Mouse (Mus musculus) embryo, embryonic 11.5 days (tissue): ENCODE data around the gene Cers2.
"Not testable (repeated sequence)": the region's sequence is repeated elsewhere in the genome, so short reads cannot be mapped to it uniquely, and the experiment has no call there.

Experiments
- DNase-seq: peaks from one replicate; pipeline ENCODE4 v3.0.0-alpha.2; 2012; ENCODE audit warnings: low read depth, low spot score

The Cers2 gene

DNA sequence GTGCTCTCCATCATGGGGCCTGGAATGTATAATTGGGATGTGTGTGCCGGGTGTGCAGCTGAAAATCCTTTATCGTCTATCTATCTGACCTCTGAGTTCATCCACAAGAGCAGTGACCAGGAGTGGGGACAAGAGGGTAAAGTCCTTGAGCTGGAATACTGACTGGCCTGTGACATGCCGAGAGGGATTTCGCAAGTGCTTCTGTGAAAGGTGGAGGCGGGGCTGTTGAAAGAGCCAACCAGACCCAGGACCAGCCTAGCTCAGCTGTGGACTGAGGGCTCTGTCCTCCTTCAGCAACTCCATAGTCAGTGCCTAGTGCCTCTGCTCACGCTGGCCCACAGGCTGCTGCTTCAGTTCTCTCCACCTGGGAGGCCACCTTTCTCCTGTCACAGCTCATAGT lies 4.0 kb downstream of the Cers2 start:
- DNase-seq, result no peak

GRCm38 (mm10) chr3:95319110-95319509 lies 4.5 kb downstream of the Cers2 start:
- no peak for DNase-seq

GRCm38 (mm10) chr3:95319701-95320625 lies 5.4 kb downstream of the Cers2 start:
- DNase-seq, result no peak

DNA sequence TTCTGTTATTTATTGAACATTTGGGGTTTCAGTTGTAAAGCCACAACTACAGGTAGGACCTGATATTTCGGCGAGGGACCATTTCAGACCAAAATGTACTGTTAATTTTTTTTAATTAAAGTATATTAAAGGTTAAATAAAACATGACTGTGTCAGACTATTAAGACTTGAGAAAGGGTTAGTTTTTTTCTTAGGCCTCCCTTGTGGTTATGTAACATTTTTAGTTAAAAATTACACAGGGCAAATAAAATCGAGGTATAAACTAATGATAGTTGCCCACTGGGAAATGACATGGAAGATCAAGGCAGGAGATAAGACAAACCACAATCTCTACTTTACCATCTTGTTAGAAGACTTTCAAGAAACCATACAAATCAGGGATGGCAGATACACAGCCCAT lies 8.8 kb downstream of the Cers2 start:
- DNase-seq, result no peak

- no peak for DNase-seq
These were observed 10.0 kb downstream of the Cers2 start for GRCm38 (mm10) chr3:95324454-95325144.

- no peak for DNase-seq
These were observed 14.3 kb downstream of the Cers2 start for GRCm38 (mm10) chr3:95328803-95329404.

DNA sequence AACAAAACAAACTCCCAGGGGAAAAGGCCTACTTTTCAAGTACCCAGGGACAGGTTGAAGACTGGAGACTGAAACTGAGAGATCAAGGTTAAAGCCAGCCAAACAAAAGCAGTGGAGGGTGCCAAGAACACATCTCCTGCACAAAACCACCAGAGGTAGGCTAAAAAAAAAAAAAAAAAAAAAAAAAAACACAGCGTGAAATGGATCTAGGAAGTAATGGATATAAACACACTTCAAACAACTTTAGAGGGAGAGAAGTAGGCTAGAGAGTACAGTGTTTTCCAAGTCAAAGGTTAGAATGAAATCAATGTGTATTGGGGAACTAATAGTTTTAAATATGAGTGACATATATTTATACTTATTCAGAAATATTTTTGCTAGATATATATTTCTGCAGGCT lies 16.9 kb downstream of the Cers2 start:
- no peak for DNase-seq

- no peak for DNase-seq
These were observed 22.8 kb downstream of the Cers2 start for GRCm38 (mm10) chr3:95337345-95337744.

DNA sequence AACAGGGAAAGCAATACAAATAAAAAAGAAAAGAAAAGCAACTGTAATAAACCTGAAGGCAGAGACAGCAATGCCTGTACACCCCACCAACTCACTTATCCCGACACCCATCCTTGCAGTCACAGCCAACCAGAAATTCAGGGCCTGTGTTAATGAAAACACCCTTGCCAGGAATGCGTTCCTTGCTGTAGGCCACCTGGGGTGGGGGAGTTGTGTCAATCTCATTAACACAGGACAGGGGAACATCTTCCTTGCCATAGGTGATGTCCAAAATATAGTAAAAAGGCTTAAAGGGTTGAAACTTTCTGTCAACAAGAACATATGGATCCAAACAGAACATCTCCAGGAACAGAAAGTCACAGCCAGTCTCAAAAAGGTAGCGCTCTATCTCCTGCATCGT lies 23.7 kb downstream of the Cers2 start:
- DNase-seq, result no peak

DNA sequence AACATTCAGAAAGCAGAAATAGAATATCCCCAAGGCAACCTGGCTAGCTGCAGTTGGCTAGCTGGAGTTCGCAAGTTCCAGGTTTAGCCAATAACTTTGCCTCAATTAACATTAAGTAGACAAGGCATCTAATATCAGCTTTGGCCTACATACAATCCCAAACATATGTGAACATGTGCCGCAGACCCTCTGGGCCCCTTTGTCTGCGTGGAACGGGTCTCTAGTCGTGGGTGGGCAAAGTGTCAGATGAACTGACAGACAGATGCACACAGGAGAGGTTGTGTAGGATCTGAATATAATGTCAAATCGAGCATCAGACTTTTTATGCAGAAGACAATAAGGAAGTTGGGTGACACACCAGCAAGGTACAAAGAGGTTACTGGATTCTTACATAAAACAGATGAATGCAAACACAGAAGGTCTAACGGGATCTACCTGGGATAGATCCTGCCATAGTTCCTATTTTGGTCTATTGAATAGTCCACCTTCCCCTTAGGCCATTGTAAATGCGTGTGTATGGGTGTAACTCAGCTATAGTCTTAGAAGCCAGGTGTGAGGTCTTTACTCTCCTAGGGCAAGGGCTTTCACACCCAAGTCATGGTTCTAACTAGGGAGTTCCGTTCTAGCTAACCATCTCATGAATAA lies 28.9 kb downstream of the Cers2 start:
- DNase-seq, result not testable (repeated sequence)

DNA sequence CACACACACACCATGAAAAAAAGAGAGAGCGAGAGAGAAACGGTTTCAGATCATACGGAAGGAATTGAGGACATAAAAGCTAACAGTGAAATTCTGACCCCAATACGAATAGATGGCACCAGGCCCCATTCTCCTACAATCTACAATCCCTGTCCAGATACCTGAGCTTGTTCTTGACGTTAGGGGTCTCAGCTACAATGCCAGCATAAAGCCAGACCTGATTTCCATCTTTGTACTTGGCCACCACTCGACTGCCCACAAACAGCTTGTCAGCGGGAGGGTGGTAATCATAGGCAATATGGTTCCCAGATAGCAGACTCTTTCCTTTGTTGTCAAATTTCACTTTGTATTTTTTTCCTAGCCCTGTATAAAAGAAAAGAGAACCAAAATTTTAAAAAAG lies 31.9 kb downstream of the Cers2 start:
- no peak for DNase-seq

DNA sequence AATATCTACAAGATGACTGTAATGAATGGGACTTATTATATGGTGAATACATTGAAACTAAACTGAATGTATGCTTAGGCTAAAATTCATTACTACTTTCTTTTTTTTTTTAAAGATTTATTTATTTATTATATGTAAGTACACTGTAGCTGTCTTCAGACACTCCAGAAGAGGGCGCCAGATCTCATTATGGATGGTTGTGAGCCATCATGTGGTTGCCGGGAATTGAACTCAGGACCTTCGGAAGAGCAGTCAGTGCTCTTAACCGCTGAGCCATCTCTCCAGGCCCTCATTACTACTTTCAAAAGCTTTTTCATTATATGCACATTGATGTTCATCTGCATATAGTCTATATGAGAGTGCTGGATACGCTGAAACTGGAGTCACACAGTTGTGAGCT lies 33.8 kb downstream of the Cers2 start:
- not testable (repeated sequence) for DNase-seq

- no peak for DNase-seq
These were observed 34.9 kb downstream of the Cers2 start for GRCm38 (mm10) chr3:95349491-95349890.

GRCm38 (mm10) chr3:95355911-95356544 lies 41.4 kb downstream of the Cers2 start:
- not testable (repeated sequence) for DNase-seq

GRCm38 (mm10) chr3:95356701-95357449 lies 42.3 kb downstream of the Cers2 start, which contains the start of gene Setdb1:
Gene Setdb1, minus strand, starts transcription at chr3:95357202.
- peak; percentile 94 for DNase-seq

DNA sequence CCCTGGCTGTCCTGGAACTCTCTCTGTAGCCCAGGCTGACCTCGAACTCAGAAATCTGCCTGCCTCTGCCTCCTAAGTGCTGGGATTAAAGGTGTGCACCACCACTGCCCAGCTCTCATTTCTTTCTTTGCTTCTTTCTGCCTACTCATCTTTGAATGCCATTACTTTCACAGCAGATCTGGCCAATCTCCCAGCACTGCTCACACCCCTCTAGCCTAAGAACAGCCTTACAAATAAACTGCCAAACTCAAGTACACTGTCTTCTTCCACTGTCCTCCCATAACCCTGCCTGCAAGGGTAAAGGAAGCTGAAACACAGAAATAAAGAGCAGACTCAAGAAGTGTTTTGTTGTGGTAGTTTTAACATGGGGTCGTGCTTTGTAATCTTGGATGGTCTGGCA lies 43.2 kb downstream of the Cers2 start:
- no peak for DNase-seq

DNA sequence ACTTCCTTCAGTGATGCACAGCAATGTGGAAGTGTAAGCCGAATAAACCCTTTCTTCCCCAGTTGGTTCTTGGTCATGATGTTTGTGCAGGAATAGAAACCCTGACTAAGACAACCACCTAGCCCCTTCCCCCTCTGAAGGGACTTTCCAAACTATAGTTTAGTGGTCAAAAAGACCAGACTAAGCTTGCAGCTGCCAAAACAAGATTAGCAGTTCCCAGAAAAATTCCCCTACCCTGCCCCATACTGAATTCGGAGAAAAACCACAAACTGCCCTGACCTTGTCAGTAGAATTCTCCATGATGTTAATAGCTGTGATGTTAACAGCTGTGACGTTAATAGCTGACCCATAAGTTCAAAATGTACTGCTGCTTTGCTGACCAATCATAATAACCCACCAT lies 45.7 kb downstream of the Cers2 start:
- not testable (repeated sequence) for DNase-seq

GRCm38 (mm10) chr3:95370101-95370500 lies 55.5 kb downstream of the Cers2 start:
- no peak for DNase-seq
